Mouse (Mus musculus): ENCODE data around the gene Mettl7b. TPM values are rescaled to one million over a fixed set of nuclear protein-coding genes. Genes with fewer than 3 reads are reported as not detected.

Gene Mettl7b
- total RNA-seq, 2 experiments from 2014 or later, result not detected

- H3K27ac ChIP-seq, result peak overlapping the region; percentile 88
- intact Hi-C loops (cut with DNase I), result no loop called here
- DNase-seq, result peak; percentile 97
- TF ChIP-seq CTCF (IDR thresholded peaks at IDR 0.05), result no peak
- peak overlapping the region; percentile 83 for H3K4me3 ChIP-seq
Measured at GRCm38 (mm10) chr10:128938457-128938856, 22.3 kb downstream of the Mettl7b start.

- Histone ChIP-seq H3K4me3 (peak overlapping the region; percentile 83), H3K27ac (peak overlapping the region; percentile 88)
- TF ChIP-seq CTCF (IDR thresholded peaks at IDR 0.05), result no peak
- peak; percentile 89 for DNase-seq
- intact Hi-C loops (cut with DNase I), result no loop called here
Measured at GRCm38 (mm10) chr10:128937756-128938390, 22.9 kb downstream of the Mettl7b start.

- Histone ChIP-seq H3K27ac (peak overlapping the region; percentile 88), H3K4me3 (peak overlapping the region; percentile 83)
- DNase-seq, result peak; percentile 73
- TF ChIP-seq CTCF (IDR thresholded peaks at IDR 0.05), result no peak
- intact Hi-C loops (cut with DNase I), result no loop called here
Measured at GRCm38 (mm10) chr10:128935826-128936440, 24.9 kb downstream of the Mettl7b start.

GRCm38 (mm10) chr10:128934997-128935787, 25.6 kb downstream of the Mettl7b start:
- intact Hi-C loops (cut with DNase I), result no loop called here
- no peak for DNase-seq
- Histone ChIP-seq H3K4me3 (peak overlapping the region; percentile 83), H3K27ac (peak overlapping the region; percentile 88)
- peak; percentile 49 for TF ChIP-seq CTCF (IDR thresholded peaks at IDR 0.05)

- TF ChIP-seq CTCF (IDR thresholded peaks at IDR 0.05), result no peak
- H3K4me3 ChIP-seq, result peak overlapping the region; percentile 83
- DNase-seq, result no peak
- intact Hi-C loops (cut with DNase I), result no loop called here
- peak overlapping the region; percentile 88 for H3K27ac ChIP-seq
Measured at GRCm38 (mm10) chr10:128933976-128934721, 26.6 kb downstream of the Mettl7b start.

GRCm38 (mm10) chr10:128933574-128933973, 27.2 kb downstream of the Mettl7b start, which contains the start of gene Itga7:
Gene Itga7, plus strand, starts transcription at chr10:128933818.
- peak; percentile 75 for DNase-seq
- Histone ChIP-seq H3K4me3 (peak within 1 kb of the TSS; percentile 83), H3K27ac (peak within 1 kb of the TSS; percentile 88)
- intact Hi-C loops (cut with DNase I), result no loop called here
- TF ChIP-seq CTCF (IDR thresholded peaks at IDR 0.05), result no peak

GRCm38 (mm10) chr10:128931441-128931840, 29.3 kb downstream of the Mettl7b start:
- TF ChIP-seq CTCF (IDR thresholded peaks at IDR 0.05), result no peak
- Histone ChIP-seq H3K4me3 (peak overlapping the region; percentile 13; the same call in 1 of the 2 replicates), H3K27ac (peak overlapping the region; percentile 88)
- peak; percentile 73 for DNase-seq
- intact Hi-C loops (cut with DNase I), result no loop called here

- Histone ChIP-seq H3K27ac (peak overlapping the region; percentile 72), H3K4me3 (no peak overlapping the region)
- intact Hi-C loops (cut with DNase I), result loop anchor here (10.0 kb wide), 1 partner anchor 895 kb away; the partner anchor contains the start of gene Naca
- DNase-seq, result no peak
- TF ChIP-seq CTCF (IDR thresholded peaks at IDR 0.05), result no peak
Measured at GRCm38 (mm10) chr10:128929638-128930378, 31.0 kb downstream of the Mettl7b start.

GRCm38 (mm10) chr10:128928356-128928755, 32.4 kb downstream of the Mettl7b start:
- no peak for DNase-seq
- Histone ChIP-seq H3K4me3 (no peak overlapping the region), H3K27ac (peak overlapping the region; percentile 72)
- intact Hi-C loops (cut with DNase I), result loop anchor here (10.0 kb wide), 1 partner anchor 894 kb away; the partner anchor contains the start of gene Naca
- TF ChIP-seq CTCF (IDR thresholded peaks at IDR 0.05), result no peak

GRCm38 (mm10) chr10:128923935-128924334, 36.9 kb downstream of the Mettl7b start, which contains the start of gene Bloc1s1:
Gene Bloc1s1, minus strand, starts transcription at chr10:128924035.
- Histone ChIP-seq H3K4me3 (peak within 1 kb of the TSS; percentile 85), H3K27ac (peak within 1 kb of the TSS; percentile 100)
- no peak for DNase-seq
- TF ChIP-seq CTCF (IDR thresholded peaks at IDR 0.05), result no peak
- intact Hi-C loops (cut with DNase I), result loop anchor here (2.0 to 10.0 kb wide), 2 partner anchors 23 to 889 kb away; partner anchors contain the start of gene Naca

GRCm38 (mm10) chr10:128923013-128923691, 37.6 kb downstream of the Mettl7b start:
- Histone ChIP-seq H3K27ac (peak overlapping the region; percentile 100), H3K4me3 (peak overlapping the region; percentile 85)
- peak; percentile 99 for DNase-seq
- intact Hi-C loops (cut with DNase I), result loop anchor here (2.0 to 10.0 kb wide), 2 partner anchors 24 to 888 kb away; partner anchors contain the start of gene Naca
- peak; percentile 67 for TF ChIP-seq CTCF (IDR thresholded peaks at IDR 0.05)
